Comparison of ENCODE assay signal across 17 mouse cellular contexts in the genomic region with DNA sequence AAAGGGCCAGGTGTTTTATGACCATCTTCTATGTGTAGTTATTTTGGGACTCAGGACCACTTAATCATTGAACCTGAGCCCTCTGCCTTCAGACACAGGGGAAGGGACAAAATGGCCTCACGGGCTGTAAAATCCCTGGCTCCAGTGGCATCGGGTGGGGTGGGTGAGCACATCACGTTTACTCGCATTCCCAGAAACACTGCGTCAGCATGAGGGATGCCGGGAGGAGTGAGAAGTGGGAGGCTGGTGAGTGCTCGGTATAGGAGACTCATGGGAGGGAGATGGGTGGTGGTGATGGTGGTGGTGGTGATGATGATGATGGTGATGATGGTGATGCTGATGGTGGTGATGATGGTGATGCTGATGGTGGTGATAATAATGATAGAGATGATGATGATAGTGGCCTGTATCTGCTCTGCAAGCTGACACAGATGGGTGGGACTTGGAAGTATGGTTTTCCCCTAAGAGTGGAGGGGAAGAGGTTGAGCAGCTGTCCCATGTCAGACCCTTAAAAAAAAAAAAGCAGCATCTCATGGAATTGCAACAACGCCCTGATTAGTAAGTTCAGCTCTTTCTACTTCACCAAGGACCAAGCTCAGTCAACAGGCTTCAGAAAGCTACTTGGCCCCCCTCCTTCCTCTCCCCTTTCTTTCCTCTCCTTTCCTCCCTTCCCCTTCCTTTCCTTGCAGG. TPM values are rescaled to one million over a fixed set of nuclear protein-coding genes. Genes with fewer than 3 reads are reported as not detected.
DNase-seq lines count a peak whose midpoint lies in the region; ATAC-seq and TF ChIP-seq lines count a peak whose summit lies in the region.
"Had no signal": no experiment of that assay in that cellular context is flagged by ENCODE, and none has a peak within 500 bp of the region (broad histone marks: within the 10 kb centered on the region; RNA-seq: fewer than 3 reads in every experiment).

No protein-coding gene starts in this region.

- peaks cover 46% of the 10 kb centered on the region for H3K27me3 ChIP-seq in megakaryocyte, embryonic 14.5 days (replicated peaks)
- no peaks in the 10 kb centered on the region for H3K27me3 ChIP-seq in stomach, postnatal 0 days (ENCODE audit: control insufficient read depth, insufficient read depth, low read length)
- H3K27me3 ChIP-seq in hindbrain, postnatal 0 days (ENCODE audit: insufficient read depth, low read length) = 0 out of 2 replicates have a peak, but pooled peaks cover 5% of the 10 kb centered on the region
- no peaks in the 10 kb centered on the region for H3K27me3 ChIP-seq in midbrain, embryonic 11.5 days (ENCODE audit: control insufficient read depth, insufficient read depth, low read length)
- H3K27me3 ChIP-seq: neural tube, embryonic 15.5 days had no signal

- H3K27ac ChIP-seq in stomach, postnatal 0 days (replicated peaks) = peak overlapping the region; percentile 69
- no peak overlapping the region for H3K27ac ChIP-seq in hindbrain, postnatal 0 days
- no peak overlapping the region for H3K27ac ChIP-seq in midbrain, embryonic 11.5 days (ENCODE audit: low read depth, low read length)
- H3K27ac ChIP-seq: hindbrain, embryonic 14.5 days; liver, embryonic 12.5 days; neural tube, embryonic 15.5 days had no signal

- H3K4me1 ChIP-seq in megakaryocyte, embryonic 14.5 days = peaks cover 10% of the 10 kb centered on the region
- H3K4me1 ChIP-seq in stomach, postnatal 0 days (replicated peaks; ENCODE audit: control insufficient read depth, insufficient read depth) = no peaks in the 10 kb centered on the region
- H3K4me1 ChIP-seq in hindbrain, postnatal 0 days (ENCODE audit: insufficient read depth, low read length) = 0 out of 2 replicates have a peak, but pooled peaks cover 6% of the 10 kb centered on the region
- H3K4me1 ChIP-seq in midbrain, embryonic 11.5 days (ENCODE audit: control insufficient read depth, insufficient read depth, low read length) = peaks cover 6% of the 10 kb centered on the region; the same call in 1 of the 2 replicates

- TF ChIP-seq EP300 in stomach, postnatal 0 days (optimal IDR thresholded peaks at IDR 0.05) = no peak

- no peak overlapping the region for H3K9ac ChIP-seq in stomach, postnatal 0 days (ENCODE audit: low read length)
- H3K9ac ChIP-seq in hindbrain, postnatal 0 days (replicated peaks; ENCODE audit: low read length) = no peak overlapping the region
- no peak overlapping the region for H3K9ac ChIP-seq in midbrain, embryonic 11.5 days (ENCODE audit: low read length)
- H3K9ac ChIP-seq: hindbrain, embryonic 14.5 days; liver, embryonic 12.5 days; neural tube, embryonic 15.5 days had no signal

- no peak for TF ChIP-seq CTCF in stomach, postnatal 0 days (IDR thresholded peaks at IDR 0.05; ENCODE audit: low read depth)
- TF ChIP-seq CTCF in hindbrain, postnatal 0 days (IDR thresholded peaks at IDR 0.05; ENCODE audit: low read depth) = no peak

- WGBS in stomach, postnatal 0 days = 70% methylated on average over 8 of the region's 8 CpGs
- WGBS in hindbrain, postnatal 0 days = 89% methylated on average over 8 of the region's 8 CpGs
- 91% methylated on average over 8 of the region's 8 CpGs for WGBS in midbrain, embryonic 11.5 days

- intact Hi-C loops in heart, postnatal 25 days (cut with DNase I) = loop anchor here (10.0 kb wide), 1 partner anchor 328 kb away; no protein-coding TSS in a partner anchor

- 0 out of 2 replicates have a peak, but pooled peaks cover 5% of the 10 kb centered on the region for H3K9me3 ChIP-seq in megakaryocyte, embryonic 14.5 days
- H3K9me3 ChIP-seq in stomach, postnatal 0 days (ENCODE audit: control insufficient read depth, low read length) = no peaks in the 10 kb centered on the region
- H3K9me3 ChIP-seq in hindbrain, postnatal 0 days (ENCODE audit: low read length) = no peaks in the 10 kb centered on the region
- no peaks in the 10 kb centered on the region for H3K9me3 ChIP-seq in midbrain, embryonic 11.5 days (ENCODE audit: control insufficient read depth, low read length)
- H3K9me3 ChIP-seq: liver, embryonic 12.5 days; neural tube, embryonic 15.5 days had no signal

- no peak for ATAC-seq in megakaryocyte, adult 5-6 weeks (ENCODE audit: poor library complexity, severe bottlenecking)
- peak; percentile 10; the same call in 1 of the 2 replicates for ATAC-seq in stomach, postnatal 0 days (ENCODE audit: low FRiP score, low TSS enrichment)
- ATAC-seq in hindbrain, postnatal 0 days = no peak
- no peak for ATAC-seq in midbrain, embryonic 11.5 days (ENCODE audit: low FRiP score)
- ATAC-seq: forebrain, embryonic 14.5 days; liver, embryonic 12.5 days had no signal

- H3K4me3 ChIP-seq in megakaryocyte, embryonic 14.5 days (replicated peaks) = peak overlapping the region; percentile 38
- H3K4me3 ChIP-seq in stomach, postnatal 0 days (ENCODE audit: low read depth, low read length) = no peak overlapping the region
- no peak overlapping the region for H3K4me3 ChIP-seq in hindbrain, postnatal 0 days (ENCODE audit: low read length)
- no peak overlapping the region for H3K4me3 ChIP-seq in midbrain, embryonic 11.5 days (ENCODE audit: low read depth, low read length)
- H3K4me3 ChIP-seq: liver, embryonic 12.5 days; neural tube, embryonic 15.5 days had no signal

- H3K36me3 ChIP-seq in megakaryocyte, embryonic 14.5 days (replicated peaks; ENCODE audit: low read length) = no peaks in the 10 kb centered on the region
- no peaks in the 10 kb centered on the region for H3K36me3 ChIP-seq in stomach, postnatal 0 days (ENCODE audit: control insufficient read depth, insufficient read depth, low read length)
- H3K36me3 ChIP-seq in hindbrain, postnatal 0 days (ENCODE audit: insufficient read depth, low read length) = no peaks in the 10 kb centered on the region
- no peaks in the 10 kb centered on the region for H3K36me3 ChIP-seq in midbrain, embryonic 11.5 days (ENCODE audit: control insufficient read depth, insufficient read depth, low read length)
- H3K36me3 ChIP-seq: liver, embryonic 12.5 days; neural tube, embryonic 15.5 days had no signal

- DNase-seq in gastrocnemius, adult 18-20 months (ENCODE audit: low spot score) = peak; percentile 44
- DNase-seq in gastrocnemius, postnatal 10 days = no peak
- peak; percentile 58 for DNase-seq in heart, postnatal 25 days (ENCODE audit: low spot score)
- no peak for DNase-seq in stomach, postnatal 0 days (ENCODE audit: low spot score)
- no peak for DNase-seq in hindbrain, postnatal 0 days (ENCODE audit: low spot score)
- DNase-seq in midbrain, embryonic 11.5 days (ENCODE audit: low spot score, missing footprints) = no peak
- DNase-seq: cerebellum, adult 11-12 months; left cerebral cortex, postnatal 4 days; right cerebral cortex, postnatal 14 days; thymus, adult 2 months had no signal

- no peak overlapping the region for H3K4me2 ChIP-seq in stomach, postnatal 0 days (replicated peaks; ENCODE audit: low read depth)
- H3K4me2 ChIP-seq in hindbrain, postnatal 0 days (ENCODE audit: low read depth, low read length) = no peak overlapping the region
- H3K4me2 ChIP-seq in midbrain, embryonic 11.5 days = no peak overlapping the region
- H3K4me2 ChIP-seq: hindbrain, embryonic 14.5 days; liver, embryonic 12.5 days; neural tube, embryonic 15.5 days had no signal

RNA-seq across cellular contexts. Expression of a gene that starts 29.9 kb away (rescaled TPM):
- total RNA-seq in gastrocnemius, adult 18-20 months (2021) = 1 to 10 TPM; 3.5 to 5.7 TPM
- 10 to 100 TPM in 1 of 2 experiments, 1 to 10 TPM in 1; 5.8 to 10.3 TPM for total RNA-seq in gastrocnemius, postnatal 10 days (2021)
- polyA plus RNA-seq in megakaryocyte, embryonic 14.5 days (2012; ENCODE audit: insufficient read depth, low replicate concordance) = 0.06 and 0.60 TPM in 2 replicates
- 0.07 TPM in 1 of 2 replicates, not detected in the other for total RNA-seq in megakaryocyte, adult 5-6 weeks (2015)
- total RNA-seq in megakaryocyte, adult 5-6 weeks (2017) = not detected in 2 replicates
- total RNA-seq in heart, postnatal 25 days (2021) = 1 to 10 TPM; 5.4 to 5.5 TPM
- 3.1 and 3.7 TPM in 2 replicates for polyA plus RNA-seq in stomach, postnatal 0 days (2015; fragmentation: Nextera tagmentation; extraction: Ambion mirVana)
- total RNA-seq in hindbrain, postnatal 0 days (2014; rRNA removed) = 0.52 and 0.54 TPM in 2 replicates
- polyA plus RNA-seq in hindbrain, postnatal 0 days (2015; fragmentation: Nextera tagmentation; extraction: Ambion mirVana) = 0.21 and 0.23 TPM in 2 replicates
- polyA plus RNA-seq in midbrain, embryonic 11.5 days (2014; fragmentation: Nextera tagmentation; extraction: Ambion mirVana) = 0.07 and 0.15 TPM in 2 replicates
- total RNA-seq: monocyte, adult 5-6 weeks had no signal

RNA-seq across cellular contexts. Expression of a gene that starts 46.8 kb away (rescaled TPM):
- 10 to 100 TPM; 68.9 to 83.3 TPM for total RNA-seq in gastrocnemius, adult 18-20 months (2021)
- 10 to 100 TPM; 88.5 to 91.3 TPM for total RNA-seq in gastrocnemius, postnatal 10 days (2021)
- polyA plus RNA-seq in megakaryocyte, embryonic 14.5 days (2012; ENCODE audit: insufficient read depth, low replicate concordance) = 3,634 and 3,734 TPM in 2 replicates
- 244 and 276 TPM in 2 replicates for total RNA-seq in megakaryocyte, adult 5-6 weeks (2015)
- 240 and 264 TPM in 2 replicates for total RNA-seq in megakaryocyte, adult 5-6 weeks (2017)
- 100 to 1,000 TPM in 1 of 2 experiments, 10 to 100 TPM in 1; 94.6 to 110 TPM for total RNA-seq in heart, postnatal 25 days (2021)
- 226 and 257 TPM in 2 replicates for polyA plus RNA-seq in stomach, postnatal 0 days (2015; fragmentation: Nextera tagmentation; extraction: Ambion mirVana)
- total RNA-seq in hindbrain, postnatal 0 days (2014; rRNA removed) = 156 and 159 TPM in 2 replicates
- polyA plus RNA-seq in hindbrain, postnatal 0 days (2015; fragmentation: Nextera tagmentation; extraction: Ambion mirVana) = 304 and 314 TPM in 2 replicates
- 948 and 951 TPM in 2 replicates for polyA plus RNA-seq in midbrain, embryonic 11.5 days (2014; fragmentation: Nextera tagmentation; extraction: Ambion mirVana)

RNA-seq across cellular contexts. Expression of a gene that starts 58.3 kb away (rescaled TPM):
- 1 to 10 TPM; 4.5 to 6.6 TPM for total RNA-seq in gastrocnemius, adult 18-20 months (2021)
- 10 to 100 TPM; 11.5 to 15.3 TPM for total RNA-seq in gastrocnemius, postnatal 10 days (2021)
- 12.8 and 23.7 TPM in 2 replicates for polyA plus RNA-seq in megakaryocyte, embryonic 14.5 days (2012; ENCODE audit: insufficient read depth, low replicate concordance)
- total RNA-seq in megakaryocyte, adult 5-6 weeks (2015) = 16.2 and 17.0 TPM in 2 replicates
- total RNA-seq in megakaryocyte, adult 5-6 weeks (2017) = 18.3 and 32.9 TPM in 2 replicates
- total RNA-seq in heart, postnatal 25 days (2021) = 10 to 100 TPM; 12.6 to 14.2 TPM
- polyA plus RNA-seq in stomach, postnatal 0 days (2015; fragmentation: Nextera tagmentation; extraction: Ambion mirVana) = 10.4 and 10.9 TPM in 2 replicates
- 14.1 and 16.3 TPM in 2 replicates for total RNA-seq in hindbrain, postnatal 0 days (2014; rRNA removed)
- polyA plus RNA-seq in hindbrain, postnatal 0 days (2015; fragmentation: Nextera tagmentation; extraction: Ambion mirVana) = 11.9 and 15.0 TPM in 2 replicates
- polyA plus RNA-seq in midbrain, embryonic 11.5 days (2014; fragmentation: Nextera tagmentation; extraction: Ambion mirVana) = 26.0 and 27.6 TPM in 2 replicates

Comparison
In these comparisons a context has a peak if more than half of its experiments do, and no peak if none do; other contexts are left out.
1. DNase-seq: peak in gastrocnemius, adult 18-20 months (single experiment) and heart, postnatal 25 days (single experiment); none in gastrocnemius, postnatal 10 days (single experiment), stomach, postnatal 0 days (single experiment), hindbrain, postnatal 0 days (single experiment) and midbrain, embryonic 11.5 days (single experiment).